Mouse (Mus musculus): Measurements from ENCODE around the gene Kiss1r.

DNA sequence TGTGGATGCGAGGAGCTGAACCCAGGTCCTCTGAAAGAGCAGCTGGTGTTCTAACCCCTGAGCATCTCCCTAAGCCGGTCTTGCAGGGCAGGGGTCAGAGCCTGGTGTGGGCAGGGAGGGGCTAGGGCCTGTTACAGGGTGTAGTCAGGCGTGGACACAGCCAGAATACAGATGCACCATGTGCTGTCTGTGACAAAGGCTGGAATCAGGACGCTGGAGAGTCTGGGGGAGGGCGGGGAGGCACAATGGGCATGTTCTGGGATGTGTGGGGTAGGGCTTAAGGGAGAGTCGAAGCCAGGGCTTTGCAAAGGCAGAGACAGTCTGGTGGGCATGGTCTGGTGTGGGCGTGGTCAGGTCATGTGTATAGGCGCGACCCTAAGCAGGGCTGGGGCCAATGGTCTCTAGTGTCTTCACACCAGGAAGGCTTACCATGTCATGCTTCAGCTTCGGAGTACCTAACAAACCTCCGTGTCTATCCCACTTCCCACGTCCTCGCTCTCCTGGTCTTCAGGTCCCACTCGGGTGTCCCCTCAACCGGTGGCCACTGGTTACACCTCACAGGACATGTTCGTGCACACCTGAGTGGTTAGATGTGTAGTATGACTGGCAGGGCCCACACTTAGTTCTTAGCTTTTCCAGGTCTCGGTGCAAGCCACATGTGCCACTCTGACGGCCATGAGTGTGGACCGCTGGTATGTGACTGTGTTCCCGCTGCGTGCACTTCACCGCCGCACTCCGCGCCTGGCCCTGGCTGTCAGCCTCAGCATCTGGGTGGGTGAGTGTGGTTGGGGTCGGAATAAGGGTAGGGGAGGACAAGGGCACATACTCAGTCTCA is 3.5 kb downstream of the Kiss1r start:
- TF ChIP-seq CTCF (IDR thresholded peaks at IDR 0.05) (no peak), EP300 (IDR thresholded peaks at IDR 0.05) (no peak)
